Mouse (Mus musculus) frontal cortex, adult 2 months (tissue): Measurements from ENCODE around the gene Zdhhc5. TPM values are rescaled to one million over a fixed set of nuclear protein-coding genes. Genes with fewer than 3 reads are reported as not detected.
A peak's percentile ranks its signal among the peaks of the same experiment; 100 is the strongest.

Experiments used
- DNase-seq, 2 experiments: peaks; one replicate each; pipeline ENCODE4 v3.0.0; 2022; ENCODE audit warnings: low spot score in 1 of 2; ENCODE audit errors: extremely low spot score in 1 of 2
- polyA plus RNA-seq: library from polyadenylated mRNA; depleted of rRNA; stranded (reverse); fragments of >200 nt; gene quantifications from 2 replicates; pipeline ENCODE4 v1.2.3, GENCODE M21; 2012; rRNA removed

Zdhhc5 gene
- polyA plus RNA-seq, 1 experiment, result 27.2 TPM

DNA sequence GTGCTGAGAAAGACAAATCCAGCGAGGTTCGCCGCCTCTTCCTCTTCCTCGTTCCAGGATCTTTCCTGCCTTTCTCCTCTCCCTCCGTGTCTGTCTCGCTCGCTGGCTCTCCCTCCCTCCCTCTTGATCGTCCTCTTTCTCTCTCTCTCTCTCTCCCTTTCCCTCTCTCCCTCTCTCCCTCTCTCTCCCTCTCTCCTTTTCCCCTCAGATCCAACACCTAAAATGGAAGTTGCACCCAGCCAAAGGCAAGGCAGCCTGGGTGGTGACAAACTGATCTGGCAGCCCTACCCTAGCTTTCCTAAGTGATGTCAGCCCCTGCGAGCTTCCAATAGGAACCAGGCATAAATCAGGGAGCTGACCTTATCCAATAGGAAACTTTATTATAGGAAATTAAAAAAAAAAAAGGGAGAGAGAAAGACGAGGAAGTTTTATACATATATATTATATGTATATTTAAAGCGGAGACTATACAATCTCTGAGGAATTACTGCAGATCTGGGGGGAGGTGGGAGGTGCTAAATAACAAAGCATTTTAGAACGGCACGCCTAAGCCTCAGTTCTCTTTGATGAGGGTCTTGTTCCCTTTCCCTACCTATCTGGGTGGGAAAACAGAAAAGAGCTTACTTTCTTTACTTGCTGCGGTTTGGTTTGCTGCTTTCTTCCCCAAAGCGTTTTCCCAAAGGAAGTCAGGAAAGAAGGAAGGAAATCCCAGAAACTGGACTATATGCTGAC lies 64.3 kb downstream of the Zdhhc5 start, which contains the start of gene Ctnnd1:
Gene Ctnnd1, minus strand, starts transcription at position 302 of the 732 bp plus-strand sequence.
- DNase-seq, result peak; percentile 86 to 93

DNA sequence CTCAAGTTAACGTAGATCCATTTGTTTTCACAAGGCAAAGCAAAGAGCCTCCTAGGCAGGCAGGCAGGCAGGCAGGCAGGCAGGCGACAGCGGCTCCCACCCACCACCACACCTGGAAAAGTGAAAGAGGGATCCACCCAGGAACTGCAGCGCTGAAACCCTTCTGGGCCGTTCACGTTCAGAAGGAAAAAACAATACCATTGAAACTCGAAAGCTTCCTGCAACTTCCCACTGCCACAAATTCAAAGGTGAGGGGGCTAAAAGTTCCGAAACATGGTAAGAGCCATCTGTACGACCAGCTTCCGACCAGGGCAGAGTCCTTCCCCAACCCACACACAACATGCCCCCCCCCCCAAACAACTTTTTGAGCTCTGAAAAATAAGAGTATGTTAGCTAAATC lies 65.3 kb downstream of the Zdhhc5 start:
- DNase-seq, result peak in 1 of 2 experiments; percentile 34

DNA sequence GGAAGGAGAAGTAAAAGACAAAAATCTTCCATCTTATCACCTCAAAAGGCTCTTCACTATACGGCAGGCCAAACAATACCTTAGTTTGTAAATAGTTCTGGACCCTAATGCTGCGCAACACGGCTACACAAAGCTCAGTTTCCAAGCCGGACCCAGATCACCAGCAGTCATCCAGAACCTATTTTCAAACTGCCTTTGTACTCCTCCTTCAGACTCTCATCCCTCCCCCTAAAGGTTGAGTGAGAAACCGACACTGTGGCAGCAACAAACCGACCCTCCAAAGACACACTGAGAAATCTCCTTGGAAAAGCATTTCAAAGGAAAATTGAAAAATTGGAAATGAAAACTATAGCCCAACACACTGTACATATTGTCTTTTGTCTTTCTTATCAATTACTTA lies 66.6 kb downstream of the Zdhhc5 start:
- DNase-seq, result no peak

DNA sequence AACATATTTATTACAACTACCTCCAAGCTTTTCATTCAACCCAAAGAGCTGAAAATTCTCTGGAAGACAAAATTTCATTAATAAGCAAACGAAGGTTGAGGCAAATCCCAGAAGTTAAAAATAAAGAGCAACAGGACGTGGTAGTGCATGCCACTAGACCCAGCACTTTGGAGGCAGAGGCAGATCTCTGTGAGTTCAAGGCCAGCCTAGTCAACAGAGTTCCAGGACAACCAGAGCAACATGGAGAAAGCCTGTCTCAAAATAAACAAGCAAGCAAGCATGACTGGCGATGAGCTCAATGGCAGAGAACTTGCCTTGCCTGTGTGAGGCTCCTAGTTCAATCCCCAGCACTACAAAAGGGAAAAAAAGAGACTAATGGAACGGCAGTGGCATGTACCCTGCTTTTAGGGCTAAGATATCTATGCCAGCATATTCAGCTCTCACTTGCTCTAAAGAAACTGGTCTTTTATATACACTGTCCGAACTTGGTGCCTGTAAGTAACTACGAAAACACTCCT lies 67.9 kb downstream of the Zdhhc5 start:
- no peak for DNase-seq

DNA sequence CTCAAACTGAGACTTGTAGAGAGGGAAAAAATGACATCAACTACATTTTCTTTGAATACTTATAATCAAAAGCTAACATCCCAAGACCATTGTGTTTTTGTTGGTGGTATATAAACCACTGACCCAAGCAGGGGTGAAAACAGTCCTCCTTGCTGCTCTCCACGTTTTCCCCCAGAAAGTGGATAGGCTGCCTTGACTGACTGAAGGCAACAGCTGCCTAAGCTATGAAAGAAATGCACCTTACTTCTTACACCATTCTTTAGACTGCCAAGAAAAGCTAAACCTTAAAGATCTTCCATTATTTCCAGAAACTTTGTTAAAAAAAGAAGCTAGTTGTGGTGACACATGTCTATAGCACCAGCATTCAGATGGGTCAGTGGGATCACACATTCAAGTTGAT lies 68.8 kb downstream of the Zdhhc5 start:
- no peak for DNase-seq

DNA sequence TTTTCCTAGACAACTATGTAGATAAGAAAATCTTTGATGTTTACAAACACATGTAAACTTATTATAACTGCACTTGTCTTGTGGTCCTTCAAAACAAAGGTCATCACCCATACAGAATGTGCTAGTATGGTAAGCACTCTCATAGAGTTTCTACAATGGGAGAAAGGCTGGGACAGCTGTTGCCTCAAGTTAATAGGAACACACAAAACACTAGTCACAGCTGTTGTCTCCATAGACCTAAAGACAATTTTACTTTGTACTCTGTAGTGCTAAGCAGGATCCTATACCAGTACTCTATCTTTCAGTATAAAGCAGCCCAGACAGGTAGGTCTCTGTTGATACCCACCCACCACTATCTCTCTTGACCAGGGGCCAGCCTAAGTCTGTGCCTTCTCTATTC lies 74.1 kb downstream of the Zdhhc5 start:
- DNase-seq, result no peak

DNA sequence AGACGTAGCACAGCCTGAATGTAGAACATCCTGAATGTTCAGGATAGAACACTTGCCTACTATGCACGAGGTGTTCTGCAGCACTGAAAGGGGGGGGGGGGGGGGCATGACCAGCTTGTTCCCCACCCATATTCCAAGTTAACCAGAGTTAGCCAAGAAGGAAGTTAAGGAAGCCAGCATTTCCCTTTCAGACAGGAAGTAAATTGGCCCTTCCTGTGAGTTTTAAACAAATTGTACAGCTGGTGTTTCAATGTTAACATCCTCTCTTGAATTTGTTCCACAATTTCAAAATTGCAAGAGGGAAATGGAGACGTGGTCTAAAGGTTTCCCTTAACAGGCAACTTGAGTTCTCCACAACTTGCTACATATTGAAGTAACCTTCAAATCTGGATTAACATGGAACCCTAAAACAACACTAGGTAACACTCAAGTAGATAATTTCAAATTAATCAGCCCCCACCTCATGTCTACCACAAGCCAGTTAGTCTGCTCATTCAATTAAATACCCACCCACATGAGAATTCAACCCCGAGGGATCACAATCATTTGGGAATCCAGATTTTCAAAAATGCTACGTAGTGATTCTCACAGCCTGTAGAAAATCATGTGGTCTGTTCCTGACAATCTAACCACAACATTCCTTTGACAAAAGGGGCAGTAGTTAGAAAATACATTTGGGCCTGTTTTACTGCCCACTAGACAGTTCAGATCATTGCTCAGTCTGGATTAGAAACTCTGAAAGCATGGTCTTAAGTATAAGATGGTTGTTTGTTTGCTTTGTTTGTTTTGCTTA lies 76.4 kb downstream of the Zdhhc5 start:
- no peak for DNase-seq

Other genes starting within 250 kb of the Zdhhc5 start
- 6.3 and 6.6 TPM in 2 replicates for gene Tfpi, start 238.4 kb downstream of the Zdhhc5 start, polyA plus RNA-seq
- 42.1 and 45.8 TPM in 2 replicates for gene Ctnnd1, start 64.4 kb downstream of the Zdhhc5 start, polyA plus RNA-seq
- gene Btbd18, start 56.1 kb downstream of the Zdhhc5 start, polyA plus RNA-seq, result not detected in 2 replicates
- gene Selenoh, start 44.4 kb downstream of the Zdhhc5 start, polyA plus RNA-seq, result 54.9 and 56.1 TPM in 2 replicates
- not detected in 2 replicates for gene Gm28635, start 37.1 kb downstream of the Zdhhc5 start, polyA plus RNA-seq
- gene Med19, start 36.8 kb downstream of the Zdhhc5 start, polyA plus RNA-seq, result 27.7 and 31.7 TPM in 2 replicates
- 250 and 254 TPM in 2 replicates for gene Tmx2, start 36.0 kb downstream of the Zdhhc5 start, polyA plus RNA-seq
- gene Clp1, start 12.2 kb upstream of the Zdhhc5 start, polyA plus RNA-seq, result 9.4 and 9.7 TPM in 2 replicates
- 165 and 172 TPM in 2 replicates for gene Ypel4, start 18.9 kb upstream of the Zdhhc5 start, polyA plus RNA-seq
- gene Gm19426, start 28.5 kb upstream of the Zdhhc5 start, polyA plus RNA-seq, result 2.8 and 3.7 TPM in 2 replicates
- 13.9 and 17.4 TPM in 2 replicates for gene Serping1, start 60.3 kb upstream of the Zdhhc5 start, polyA plus RNA-seq
- gene Ube2l6, start 83.6 kb upstream of the Zdhhc5 start, polyA plus RNA-seq, result 10.2 TPM in 2 replicates
- gene Smtnl1, start 107.5 kb upstream of the Zdhhc5 start, polyA plus RNA-seq, result not detected in 2 replicates
- gene Timm10, start 111.8 kb upstream of the Zdhhc5 start, polyA plus RNA-seq, result 86.2 and 96.6 TPM in 2 replicates
- 0.22 and 0.29 TPM in 2 replicates for gene Slc43a1, start 123.7 kb upstream of the Zdhhc5 start, polyA plus RNA-seq
- 65.5 and 75.2 TPM in 2 replicates for gene Rtn4rl2, start 171.5 kb upstream of the Zdhhc5 start, polyA plus RNA-seq
- gene Slc43a3, start 221.4 kb upstream of the Zdhhc5 start, polyA plus RNA-seq, result 4.6 and 6.0 TPM in 2 replicates